Mouse (Mus musculus) cortical plate, adult 2 months (tissue): ENCODE measurements at regions not wholly inside any gene's neighbourhood (a gene's known extent, or its start where the extent isn't known, plus 50 kb on each side); places are given as distances from the start of the nearest gene placed in this dataset.

Source experiments
- CTCF ChIP-seq: fragments of 200-500 bp; IDR thresholded peaks from 2 replicates; pipeline ENCODE4 v1.5.1; 2011; ENCODE audit warnings: mild to moderate bottlenecking, control low read depth, low read length; ENCODE audit not compliant: insufficient read depth; ENCODE audit errors: extremely low read depth
- POLR2A ChIP-seq: fragments of 200-500 bp; IDR thresholded peaks from 2 replicates; pipeline ENCODE4 v1.6.1; 2011; ENCODE audit warnings: mild to moderate bottlenecking, low read length, control low read depth; ENCODE audit not compliant: insufficient read depth; ENCODE audit errors: extremely low read depth

- no peak for TF ChIP-seq CTCF
- TF ChIP-seq POLR2A: no peak
These were observed 704.5 kb upstream of the Nr2f1 start for GRCm38 (mm10) chr13:78904102-78904501.
